Mouse (Mus musculus): ENCODE measurements around the gene Ahcy.
"Not testable (repeated sequence)": the region's sequence is repeated elsewhere in the genome, so short reads cannot be mapped to it uniquely, and the experiment has no call there.

Gene Ahcy

DNA sequence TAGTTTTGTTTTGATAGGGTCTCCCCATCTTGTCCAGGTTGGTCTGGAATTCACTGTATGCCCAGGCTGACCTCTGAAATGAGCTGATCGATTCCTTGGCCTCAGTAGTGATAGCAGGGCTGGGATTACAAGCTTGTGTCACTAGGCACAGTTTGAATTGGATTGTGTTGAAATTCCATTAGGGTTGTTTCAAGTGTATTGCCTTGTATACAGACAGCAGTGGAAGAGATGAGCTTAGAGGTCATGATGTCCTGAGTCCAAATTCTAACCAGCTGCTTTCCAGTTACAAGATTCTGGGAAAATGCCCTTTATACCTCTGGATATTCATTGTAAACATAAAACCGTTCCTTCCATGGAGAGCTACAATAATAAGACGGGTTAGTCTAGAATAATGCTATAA is 950 bp downstream of the Ahcy start:
- no peak for DNase-seq

DNA sequence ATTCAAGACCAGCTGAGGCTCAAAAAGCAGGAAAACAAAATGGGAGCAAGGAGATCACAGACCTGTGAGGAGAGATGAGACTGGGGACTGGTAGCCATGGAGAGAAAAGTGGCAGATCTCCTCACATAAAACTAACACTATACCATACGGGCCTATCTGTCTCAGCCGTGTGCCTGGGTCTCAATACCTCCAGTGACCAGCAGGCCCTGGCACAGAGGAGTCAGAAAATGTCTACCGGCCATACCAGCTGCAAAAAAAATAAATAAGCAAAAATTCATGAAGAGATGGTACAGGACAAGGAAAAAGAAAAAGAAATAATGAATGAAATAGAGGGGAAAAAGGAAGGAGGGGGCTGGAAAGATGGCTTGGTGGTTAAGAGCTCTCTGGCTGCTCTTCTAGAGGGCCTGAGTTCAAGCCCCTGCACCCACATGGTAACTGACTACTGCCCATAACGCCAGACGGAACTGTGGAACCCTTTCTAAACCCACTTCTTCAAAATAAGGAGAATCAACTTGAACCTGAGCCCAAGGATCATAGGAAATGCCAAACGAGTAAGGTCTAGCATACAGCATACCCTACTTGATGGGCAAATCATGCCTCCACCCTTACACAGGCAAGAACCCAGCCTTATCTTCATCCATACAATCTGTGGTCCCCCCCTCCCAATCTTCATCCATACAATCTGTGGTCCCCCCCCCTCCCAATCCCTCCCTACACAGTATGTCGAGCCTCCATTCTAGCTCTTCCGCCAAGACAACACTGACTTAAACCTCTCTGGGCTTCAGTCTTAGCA is 1.7 kb downstream of the Ahcy start:
- no peak for DNase-seq

GRCm38 (mm10) chr2:155071027-155071426 is 3.3 kb downstream of the Ahcy start:
- no peak for DNase-seq

DNA sequence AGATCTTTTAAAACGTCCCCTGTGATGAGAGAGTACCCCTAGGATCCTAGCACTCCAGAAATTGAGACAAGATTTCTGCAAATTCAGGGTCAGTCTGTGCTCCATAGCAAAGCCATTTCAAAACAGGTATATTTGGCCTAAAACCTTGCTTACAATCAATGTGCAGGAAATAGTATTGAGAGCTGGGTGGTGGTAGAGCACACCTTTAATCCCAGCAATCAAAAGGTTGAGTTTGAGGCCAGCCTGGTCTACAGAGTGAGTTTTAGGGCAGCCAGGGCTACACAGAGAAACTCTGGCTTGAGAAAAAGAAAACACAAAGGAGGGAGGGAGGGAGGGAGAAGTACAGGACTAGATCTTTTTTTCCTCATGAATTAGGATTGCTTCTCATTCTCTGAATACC is 16.9 kb downstream of the Ahcy start:
- DNase-seq, result no peak

- no peak for DNase-seq
Measured at GRCm38 (mm10) chr2:155056076-155056578, 18.2 kb downstream of the Ahcy start.

- DNase-seq, result no peak
Measured at GRCm38 (mm10) chr2:155054672-155055071, 19.6 kb downstream of the Ahcy start.

DNA sequence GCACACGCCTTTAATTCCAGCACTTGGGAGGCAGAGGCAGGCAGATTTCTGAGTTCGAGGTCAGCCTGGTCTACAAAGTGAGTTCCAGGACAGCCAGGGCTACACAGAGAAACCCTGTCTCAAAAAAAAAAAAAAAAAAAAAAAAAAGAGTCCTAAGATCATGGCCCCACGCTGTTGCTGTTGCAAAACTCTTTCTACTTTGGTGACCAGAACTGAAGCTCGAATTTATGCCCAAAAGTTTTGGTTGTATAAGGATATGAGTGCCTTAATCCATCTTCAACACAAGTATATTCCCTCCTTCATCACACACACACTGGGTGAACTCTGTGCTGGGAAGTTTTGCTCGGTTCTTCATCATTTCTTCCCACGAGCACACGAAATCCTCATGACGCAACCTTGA is 20.8 kb downstream of the Ahcy start:
- not testable (repeated sequence) for DNase-seq

DNA sequence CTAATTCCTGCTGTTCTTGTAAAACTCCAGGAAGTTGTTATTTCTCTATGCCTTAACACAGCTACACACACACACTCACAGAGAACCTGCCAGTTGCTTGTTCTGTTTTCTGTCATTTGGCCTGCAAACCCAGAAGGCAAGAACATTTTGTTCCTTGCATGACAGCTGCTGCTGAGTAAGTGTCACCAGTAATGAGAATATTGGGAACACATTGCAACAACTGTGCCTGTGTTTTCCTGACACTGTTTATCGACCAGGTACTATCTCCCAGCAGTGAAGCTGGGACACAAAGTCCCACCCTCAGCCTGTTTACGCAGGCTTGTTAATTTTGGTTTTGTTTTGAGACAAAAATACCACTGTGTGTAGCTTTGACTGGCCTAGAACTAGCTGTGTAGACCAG is 21.6 kb downstream of the Ahcy start:
- DNase-seq, result no peak

- DNase-seq, result no peak
Measured at GRCm38 (mm10) chr2:155051622-155052351, 22.5 kb downstream of the Ahcy start.

GRCm38 (mm10) chr2:155050504-155051236 is 23.6 kb downstream of the Ahcy start:
- peak; percentile 95 for DNase-seq

DNA sequence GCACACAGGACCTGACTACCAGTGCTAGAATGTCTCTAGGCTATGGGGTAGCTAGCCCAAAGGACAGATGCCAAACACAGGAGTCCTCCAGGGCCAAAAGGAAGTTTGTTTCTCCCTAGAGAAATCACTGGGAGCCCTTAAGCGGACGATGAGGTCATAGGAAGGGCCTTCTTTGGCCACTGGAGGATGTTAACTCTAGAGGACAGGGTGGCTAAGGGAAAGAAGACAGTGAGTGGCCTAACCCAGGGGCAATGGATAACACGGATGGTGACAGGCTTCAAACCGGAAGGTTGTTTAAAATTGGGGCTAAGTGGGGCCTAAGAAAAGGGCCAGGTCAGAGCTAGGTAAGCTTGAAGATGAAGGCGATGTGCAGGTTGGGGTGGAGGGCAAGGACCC is 24.2 kb downstream of the Ahcy start:
- peak; percentile 35 for DNase-seq

DNA sequence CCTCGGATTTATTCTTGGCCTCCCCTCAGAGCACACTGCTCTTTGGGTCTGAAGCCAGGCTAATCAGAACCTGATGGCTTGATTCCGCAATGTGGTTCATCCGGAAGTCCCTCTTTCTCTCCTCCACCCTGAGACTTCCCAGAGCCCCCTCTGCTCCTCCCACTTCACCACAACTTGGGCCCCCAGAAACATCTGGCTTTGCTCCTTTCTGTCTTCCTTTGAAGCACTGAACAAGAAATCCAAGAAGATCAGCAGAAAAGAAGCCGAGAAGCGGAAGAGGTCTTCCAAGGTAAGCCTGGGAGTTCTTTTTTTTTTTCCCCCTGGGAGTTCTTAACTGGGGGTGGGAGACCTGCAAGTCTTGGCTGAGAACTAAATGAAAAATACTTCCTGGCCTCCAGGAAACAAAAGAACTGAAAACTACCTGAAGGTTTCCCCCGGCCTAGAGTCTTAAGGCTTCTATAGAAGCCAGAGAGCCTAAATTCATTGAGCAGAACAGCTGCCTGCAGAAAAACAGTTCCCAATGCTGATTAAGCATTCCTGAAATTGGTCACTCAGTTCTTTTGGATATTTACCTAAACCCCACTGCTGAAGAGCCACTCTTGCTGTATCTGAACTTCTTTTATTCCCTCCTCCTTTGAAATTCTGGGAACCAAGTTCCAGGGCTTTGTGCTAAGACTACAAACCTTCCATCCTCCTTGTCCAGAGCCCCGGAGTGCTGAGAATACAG is 26.7 kb downstream of the Ahcy start:
- no peak for DNase-seq

- no peak for DNase-seq
Measured at GRCm38 (mm10) chr2:155046803-155047202, 27.5 kb downstream of the Ahcy start.

DNA sequence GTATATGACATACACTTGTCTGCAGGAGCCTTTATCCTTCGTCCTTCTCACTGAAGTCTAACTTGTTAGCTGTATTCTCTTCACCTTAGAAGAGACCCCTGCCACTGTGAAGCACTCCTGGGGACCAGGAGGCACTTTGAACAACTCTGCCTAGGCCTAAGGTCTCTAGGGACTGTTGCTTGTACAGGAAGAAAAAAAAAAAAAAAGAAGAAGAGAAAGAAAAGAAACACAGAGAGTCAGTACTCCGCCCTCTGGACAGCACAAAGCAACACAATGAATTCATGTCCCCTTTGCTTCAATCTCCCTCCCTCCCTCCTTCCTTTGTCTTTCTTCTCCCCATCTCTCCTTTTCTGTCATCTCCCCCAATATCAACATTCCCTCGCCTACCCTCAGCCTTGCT is 29.2 kb downstream of the Ahcy start:
- no peak for DNase-seq

DNA sequence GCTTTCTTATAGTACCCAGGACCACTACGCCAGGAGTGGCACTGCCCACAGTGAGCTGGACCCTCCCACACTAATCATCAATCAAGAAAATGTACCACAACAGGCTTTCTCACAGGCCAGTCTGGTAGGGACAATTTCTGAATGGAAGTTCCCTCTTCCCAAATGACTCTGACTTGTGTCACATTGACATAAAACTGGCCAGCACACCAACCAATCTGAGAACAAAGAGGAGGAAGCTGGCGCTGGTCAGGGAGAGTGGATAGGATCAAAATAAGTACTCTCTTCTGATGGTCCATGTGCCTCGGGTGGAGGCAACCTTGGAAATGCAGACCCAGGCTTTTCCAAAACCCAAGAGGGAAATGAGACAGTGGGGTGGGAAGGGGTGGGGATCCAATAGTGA is 29.8 kb downstream of the Ahcy start:
- no peak for DNase-seq

GRCm38 (mm10) chr2:155039956-155040355 is 34.3 kb downstream of the Ahcy start:
- DNase-seq, result no peak

DNA sequence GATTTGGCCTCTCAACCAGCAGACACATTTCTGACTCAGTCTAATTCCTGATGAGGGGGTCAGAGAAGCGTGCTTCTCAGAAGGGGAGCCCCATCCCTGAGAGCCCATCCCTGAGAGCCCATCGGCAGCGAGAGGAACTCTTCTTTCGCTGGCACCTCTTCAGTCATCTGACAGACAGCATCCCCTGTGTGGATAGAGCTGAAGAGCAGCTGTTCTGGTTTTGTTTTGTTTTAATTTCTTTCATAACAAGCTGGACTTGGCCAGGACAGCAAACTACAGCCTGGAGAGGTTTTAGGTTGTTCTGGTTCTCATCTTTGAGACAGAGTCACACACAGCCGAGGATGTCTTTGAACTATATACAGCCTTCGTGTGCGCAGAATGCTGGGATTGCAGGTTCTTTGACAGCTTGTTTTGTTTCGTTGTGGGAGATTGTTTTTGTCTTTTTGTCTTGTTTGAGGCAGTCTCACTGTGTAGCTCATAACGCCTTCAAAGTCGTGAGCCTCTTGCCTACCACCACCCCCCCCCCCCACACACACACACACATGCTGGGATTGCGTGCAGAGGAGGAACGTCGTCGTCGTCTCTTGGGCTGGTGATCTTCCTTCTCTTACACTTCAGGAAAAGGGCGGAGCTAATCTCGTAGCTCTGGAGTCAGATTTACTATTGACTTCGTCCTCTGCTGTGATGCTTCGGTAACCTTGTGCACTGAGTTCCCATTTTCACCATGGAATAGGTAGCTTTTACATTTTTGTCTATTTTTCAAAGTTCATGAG is 41.2 kb downstream of the Ahcy start:
- DNase-seq, result peak; percentile 38

- no peak for DNase-seq
Measured at GRCm38 (mm10) chr2:155030831-155031230, 43.5 kb downstream of the Ahcy start.

GRCm38 (mm10) chr2:155020247-155020826 is 54.0 kb downstream of the Ahcy start:
- not testable (repeated sequence) for DNase-seq

DNA sequence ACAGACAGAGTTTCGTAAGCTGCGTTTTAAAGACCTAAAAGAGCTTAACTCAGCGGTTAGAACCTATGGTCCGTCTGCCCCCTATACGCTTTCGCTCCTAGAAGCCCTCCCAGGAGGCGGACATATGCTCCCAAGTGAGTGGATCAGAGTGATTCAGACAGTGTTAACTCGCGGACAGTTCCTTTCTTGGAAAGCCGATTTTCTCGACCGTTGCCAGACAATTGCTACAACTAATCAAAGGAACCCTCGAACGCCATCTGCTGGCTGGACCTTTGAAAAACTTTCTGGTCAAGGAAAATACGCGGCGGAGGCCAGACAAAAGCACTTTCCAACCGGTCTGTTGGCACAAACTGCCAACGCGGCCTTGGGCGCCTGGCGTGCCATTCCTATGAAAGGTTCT is 54.6 kb downstream of the Ahcy start:
- DNase-seq, result peak; percentile 95

Measured in lung, postnatal 10 days (tissue).